Mouse (Mus musculus) right cerebral cortex, postnatal 36 days (tissue): ENCODE data around the gene Slc9a9.
"Not testable (repeated sequence)": the region's sequence is repeated elsewhere in the genome, so short reads cannot be mapped to it uniquely, and the experiment has no call there.

Experiments
- DNase-seq, 2 experiments: peaks; one replicate each; pipeline ENCODE4 v3.0.0; 2022; ENCODE audit warnings: low spot score in 2 of 2, mixed read lengths in 1 of 2

Gene Slc9a9

DNA sequence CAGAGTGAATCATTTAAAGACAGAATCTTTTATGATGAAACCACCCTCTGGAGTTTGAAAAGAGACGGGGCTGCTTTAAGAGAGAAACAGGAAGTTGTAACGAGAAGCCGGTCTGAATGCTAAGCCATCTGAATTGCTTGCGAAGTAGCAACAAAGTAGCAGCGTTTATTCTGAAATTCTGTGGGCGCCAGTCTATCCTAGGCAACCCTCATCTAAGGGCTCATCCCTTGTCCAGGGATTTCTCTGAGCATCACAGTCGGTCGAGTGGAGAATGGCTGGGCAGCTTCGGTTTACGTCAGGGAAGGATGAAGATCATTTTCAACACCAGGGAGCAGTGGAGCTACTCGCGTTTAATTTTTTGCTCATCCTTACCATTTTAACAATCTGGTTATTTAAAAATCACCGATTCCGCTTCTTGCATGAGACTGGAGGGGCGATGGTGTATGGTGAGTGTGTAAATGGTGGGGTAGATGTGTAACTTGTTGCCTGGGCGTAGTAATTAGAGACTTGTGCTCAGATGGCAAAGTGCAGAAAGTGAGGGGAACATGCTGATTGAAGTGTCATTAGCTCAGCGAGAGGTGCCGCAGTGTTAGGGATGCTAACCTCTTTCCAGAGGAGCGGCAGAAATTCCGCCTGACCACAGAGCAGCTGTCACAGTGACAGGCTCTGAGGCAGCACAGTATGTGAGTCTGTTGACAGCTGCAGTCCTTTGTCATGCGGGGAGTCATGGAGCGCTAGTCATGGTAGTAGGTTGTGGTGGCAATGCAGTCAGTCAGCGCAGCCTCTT, at the start of gene Slc9a9:
Gene Slc9a9 (plus strand): TSS at position 119 of the 787 bp plus-strand sequence.
- peak; percentile 22 to 50 for DNase-seq

DNA sequence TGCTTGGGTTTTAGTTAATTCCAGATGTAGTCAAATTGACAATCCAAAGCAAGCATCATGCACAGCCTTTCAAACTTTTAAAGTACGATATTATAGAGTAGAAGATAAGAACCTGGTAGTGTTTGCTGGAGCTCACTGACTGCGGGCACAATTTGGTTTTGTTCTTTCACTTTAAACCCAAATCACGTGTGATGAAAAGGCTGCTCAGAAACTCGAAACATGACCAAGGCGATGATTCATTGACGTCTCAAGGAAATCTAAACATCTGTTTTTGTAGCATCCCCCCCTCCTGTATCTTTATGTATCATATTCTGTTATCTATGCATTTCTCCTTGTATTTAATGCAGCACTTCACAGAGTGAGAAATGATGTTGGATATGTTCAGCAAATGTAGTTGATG, 49.4 kb upstream of the Slc9a9 start:
- no peak for DNase-seq

DNA sequence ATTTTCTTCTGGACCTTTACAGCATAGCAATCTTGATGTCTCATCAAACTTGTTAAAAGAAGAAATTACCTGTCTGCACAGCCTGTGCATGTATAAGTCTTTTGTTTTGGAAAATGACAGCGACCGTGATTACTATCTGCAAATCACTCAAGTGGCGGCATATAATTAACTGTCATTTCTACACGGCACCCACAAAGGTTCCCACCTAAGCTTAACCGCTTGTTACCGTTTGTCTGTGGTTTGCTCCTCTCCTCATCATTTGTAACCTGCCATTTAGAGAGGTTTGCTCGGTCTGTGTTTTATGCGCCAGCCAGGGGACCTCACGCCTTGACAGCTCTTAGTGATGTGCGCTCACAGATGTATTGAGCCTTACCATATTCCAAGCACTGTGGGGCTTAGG, 48.9 kb upstream of the Slc9a9 start:
- no peak for DNase-seq

DNA sequence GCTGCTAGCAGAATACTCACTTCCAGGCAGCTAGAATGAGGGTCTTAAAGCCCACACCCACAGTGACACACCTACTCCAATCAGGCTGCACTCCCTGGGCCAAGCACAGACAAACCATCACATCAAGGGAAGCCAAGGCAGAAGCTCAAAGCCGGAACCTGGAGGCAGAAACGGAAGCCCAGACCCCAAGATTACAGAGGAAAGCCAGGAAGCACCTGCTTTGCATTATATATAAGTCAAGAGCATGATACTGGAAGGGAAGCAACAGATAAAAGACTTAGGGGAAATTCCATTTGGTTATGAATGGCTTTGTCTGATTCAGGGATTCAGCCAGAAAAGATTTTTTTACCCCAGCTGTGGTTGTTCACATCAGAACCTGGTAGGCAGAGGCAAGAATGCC, 47.8 kb upstream of the Slc9a9 start:
- no peak for DNase-seq

DNA sequence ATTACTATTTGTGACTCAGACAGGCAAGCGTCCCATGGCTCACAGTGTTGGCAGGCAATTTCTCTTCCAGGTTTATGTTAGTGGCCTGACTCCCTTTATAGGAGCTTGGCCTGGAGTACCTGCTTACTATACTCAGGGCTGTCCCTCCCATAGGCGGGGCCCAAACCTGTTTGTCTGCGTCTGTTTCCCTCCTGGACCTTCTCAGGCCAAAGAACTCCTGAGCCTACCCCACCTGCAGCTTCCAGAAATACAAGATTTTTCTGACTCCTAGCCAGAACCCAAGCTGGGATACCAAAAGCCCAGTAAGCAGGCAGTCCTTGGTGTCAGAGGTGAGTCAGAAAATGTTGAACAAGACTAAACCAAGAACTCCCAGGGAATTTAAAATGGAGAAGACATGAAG, 43.0 kb upstream of the Slc9a9 start:
- DNase-seq: no peak

DNA sequence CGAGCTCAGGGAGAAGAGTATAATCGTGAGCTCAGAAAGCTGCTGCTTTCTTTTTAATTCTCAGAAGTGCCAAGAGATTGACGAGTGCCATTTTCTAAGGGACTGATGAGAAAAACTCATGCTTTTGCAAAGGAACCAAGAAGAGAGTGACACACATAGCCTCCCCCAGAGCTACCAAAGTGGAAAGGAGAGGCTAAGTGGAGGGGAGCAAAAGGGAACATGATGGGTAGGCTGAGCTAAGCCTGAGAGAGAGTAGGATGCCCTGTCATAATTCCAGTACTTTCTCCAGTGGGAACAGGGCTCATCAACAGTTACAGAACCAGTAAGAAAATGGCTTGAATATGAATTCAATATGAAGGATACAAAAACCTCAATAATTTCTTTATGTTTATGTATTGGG, 40.8 kb upstream of the Slc9a9 start:
- DNase-seq: no peak

DNA sequence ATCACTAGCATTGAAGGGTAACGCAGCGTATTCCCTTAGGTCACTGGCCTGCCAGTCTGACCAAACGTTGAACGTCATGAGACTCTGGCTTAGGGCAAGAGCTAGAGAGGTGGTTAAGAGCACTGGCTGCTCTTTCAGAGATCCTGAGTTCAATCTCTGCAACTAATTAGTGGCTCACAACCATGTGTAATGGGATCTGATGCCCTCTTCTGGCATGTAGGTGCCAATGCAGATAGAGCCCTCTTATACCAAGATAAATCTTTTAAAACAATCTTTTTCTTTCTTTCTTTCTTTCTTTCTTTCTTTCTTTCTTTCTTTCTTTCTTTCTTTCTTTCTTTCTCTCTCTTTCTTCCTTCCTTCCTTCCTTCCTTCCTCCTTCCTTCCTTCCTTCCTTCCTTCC, 35.4 kb upstream of the Slc9a9 start:
- DNase-seq: not testable (repeated sequence)

DNA sequence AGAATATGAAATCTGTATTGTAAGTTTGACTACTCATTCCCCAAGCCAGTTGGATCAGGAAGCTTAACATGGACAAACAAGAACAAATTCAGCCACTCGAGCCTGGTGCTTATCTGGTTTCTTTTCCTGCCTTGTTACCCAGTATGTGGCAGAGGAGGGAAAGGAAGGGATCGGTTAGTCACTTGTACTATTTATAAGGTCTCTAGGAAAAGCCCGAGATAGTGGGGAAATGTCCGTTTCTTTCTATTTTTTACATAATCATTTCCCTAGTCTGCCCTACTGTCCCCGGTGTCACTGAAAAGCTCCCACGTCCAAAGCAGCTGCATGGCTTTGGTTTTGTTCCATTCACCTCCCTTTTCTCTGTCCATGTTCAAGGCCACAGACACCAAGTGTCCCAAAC, 24.1 kb upstream of the Slc9a9 start:
- DNase-seq: no peak

DNA sequence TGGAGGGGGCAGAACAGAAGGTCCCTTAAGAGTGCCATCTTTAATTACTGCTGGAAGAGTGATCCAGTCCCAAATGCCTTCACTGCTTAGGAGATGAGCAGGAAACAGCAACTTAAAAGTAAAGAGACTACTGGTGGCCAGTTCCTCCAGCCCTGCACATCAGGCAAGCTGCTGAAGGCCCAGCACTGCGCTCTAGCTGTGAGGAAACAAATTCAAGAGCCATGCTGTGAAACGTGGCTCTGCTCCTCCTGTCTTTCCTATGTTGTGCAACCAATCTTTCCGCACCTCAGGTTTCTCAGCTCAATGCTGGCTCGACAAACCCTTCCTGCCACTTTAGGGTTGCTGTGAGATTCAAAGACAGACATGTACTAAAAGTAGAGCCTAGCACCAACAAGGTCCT, 22.3 kb upstream of the Slc9a9 start:
- DNase-seq: no peak

DNA sequence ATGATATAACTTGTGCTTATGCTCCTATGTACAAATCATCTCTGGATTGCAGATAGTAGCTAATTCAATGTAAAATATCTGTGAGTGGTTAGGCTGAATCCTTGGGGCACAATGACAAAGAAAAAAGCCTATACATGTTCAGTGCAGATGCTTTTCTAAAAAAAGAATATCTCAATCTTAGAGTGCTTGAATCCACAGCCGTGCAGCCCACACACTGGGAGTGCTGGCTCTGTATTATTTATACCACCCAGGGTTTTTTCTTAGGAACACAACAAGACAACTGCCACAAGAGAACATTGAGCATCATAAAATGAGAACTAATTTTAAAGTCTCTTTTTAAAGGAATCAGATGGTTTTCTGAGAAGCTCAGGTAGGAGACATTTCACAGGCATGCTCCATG, 19.7 kb upstream of the Slc9a9 start:
- peak; percentile 68 to 79 for DNase-seq

DNA sequence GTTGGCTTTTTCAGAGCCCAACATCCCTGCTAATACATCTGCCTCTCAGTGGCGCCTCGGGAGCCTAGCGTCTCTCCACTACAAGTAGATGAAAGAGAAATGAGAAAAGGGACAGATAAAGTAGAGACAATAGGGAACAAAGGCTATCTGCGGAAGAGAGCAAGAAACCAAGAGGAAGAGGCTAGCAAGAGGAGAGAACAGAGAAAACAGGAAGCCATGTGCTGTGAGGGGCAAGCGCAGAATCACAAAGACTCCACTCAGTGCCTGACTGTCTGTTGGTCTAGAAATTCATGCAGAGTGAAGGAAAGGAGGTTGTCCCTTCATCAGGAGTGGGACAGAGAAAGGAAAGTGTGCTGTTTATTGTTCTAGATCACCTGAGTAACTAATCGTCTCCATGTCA, 16.5 kb upstream of the Slc9a9 start:
- no peak for DNase-seq

DNA sequence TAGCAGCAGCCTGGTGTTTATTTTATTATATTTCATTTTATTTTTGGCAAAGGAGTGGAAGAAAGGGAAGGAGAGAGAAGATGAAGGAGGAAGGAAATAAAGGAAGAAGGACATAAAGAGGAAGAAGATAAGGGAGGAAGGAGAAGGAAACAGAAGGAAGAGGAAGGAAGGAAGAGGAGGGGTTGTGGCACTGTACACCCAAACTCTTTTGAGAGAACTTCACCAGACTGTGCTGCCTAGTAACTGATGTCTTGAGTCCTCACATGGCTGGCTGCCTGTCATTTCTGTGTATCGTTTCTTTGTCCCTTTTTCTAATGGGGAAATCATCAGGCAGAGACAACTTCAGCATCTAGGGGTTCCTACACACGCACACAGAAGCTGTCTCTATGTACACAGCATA, 15.9 kb upstream of the Slc9a9 start:
- no peak for DNase-seq

DNA sequence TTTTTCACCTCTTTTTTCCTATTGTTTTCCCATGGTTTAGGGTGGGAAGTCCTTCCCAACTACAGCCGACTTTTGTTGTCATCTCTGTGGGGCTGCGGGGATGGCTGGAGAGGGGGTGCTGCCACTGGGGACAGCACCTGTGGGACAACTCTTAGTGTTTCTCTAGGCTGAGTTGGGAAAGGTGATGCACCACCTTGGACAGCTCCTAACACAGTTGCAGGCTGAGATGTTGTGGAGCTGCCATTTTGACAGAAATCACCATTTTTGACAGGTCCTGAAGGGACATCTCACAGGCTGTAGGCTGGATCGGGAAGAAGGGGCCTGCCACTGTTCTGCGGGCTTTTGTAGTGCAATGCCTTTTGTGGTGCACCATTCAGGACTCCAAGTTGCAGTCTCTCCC, 13.4 kb upstream of the Slc9a9 start:
- DNase-seq: no peak

DNA sequence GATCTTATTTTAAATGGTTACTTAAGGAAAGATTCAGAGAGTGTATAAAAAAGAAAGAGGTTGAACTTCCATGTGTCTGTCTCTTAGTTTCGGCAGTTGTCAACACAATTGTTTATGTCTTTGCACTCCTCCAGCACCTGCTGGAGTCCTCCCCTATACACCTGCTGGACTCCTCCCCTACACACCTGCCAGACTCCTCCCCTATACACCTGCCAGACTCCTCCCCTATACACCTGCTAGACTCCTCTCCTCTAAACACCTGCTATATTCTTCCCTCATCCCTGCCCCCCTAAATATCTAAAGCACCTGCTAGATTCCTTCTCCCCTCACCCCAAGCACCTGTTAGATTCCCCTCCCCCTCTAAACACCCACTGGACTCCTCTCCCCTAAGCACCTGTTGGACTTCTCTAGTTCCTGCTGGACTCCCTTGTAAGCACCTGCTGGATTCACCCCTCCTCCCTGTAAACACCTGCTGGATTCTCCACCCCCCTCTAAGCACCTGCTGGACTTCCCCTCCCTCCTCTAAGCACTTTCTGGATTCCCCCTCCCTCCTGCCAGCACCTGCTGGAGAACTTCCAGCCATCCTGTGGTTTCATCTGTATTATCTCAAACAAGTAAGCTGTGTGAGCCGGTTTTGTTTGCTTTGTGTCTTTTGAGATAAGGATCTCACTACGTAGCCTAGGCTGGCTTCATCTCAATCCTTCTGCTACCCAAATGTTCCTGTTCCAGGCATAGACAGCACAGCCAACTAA, 10.1 kb upstream of the Slc9a9 start:
- no peak for DNase-seq

DNA sequence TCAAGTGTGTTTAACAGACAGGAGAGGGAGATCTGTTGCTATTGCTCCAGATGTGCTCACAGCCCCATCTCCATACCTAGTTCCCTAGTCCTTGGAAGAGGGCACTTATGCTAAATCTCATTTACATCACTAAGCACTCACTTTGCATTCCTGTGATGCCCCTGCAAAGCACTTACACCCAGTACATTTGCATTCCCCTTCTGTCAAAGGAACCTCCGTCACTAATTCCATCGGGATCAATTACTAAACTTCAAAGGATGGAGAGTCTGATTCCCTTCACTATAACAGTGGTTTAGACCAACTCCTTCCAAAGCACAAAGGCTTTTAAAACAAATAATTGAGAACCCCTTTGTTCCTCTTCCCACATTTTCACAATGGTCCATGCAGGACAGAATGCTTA, 7.9 kb upstream of the Slc9a9 start:
- no peak for DNase-seq

DNA sequence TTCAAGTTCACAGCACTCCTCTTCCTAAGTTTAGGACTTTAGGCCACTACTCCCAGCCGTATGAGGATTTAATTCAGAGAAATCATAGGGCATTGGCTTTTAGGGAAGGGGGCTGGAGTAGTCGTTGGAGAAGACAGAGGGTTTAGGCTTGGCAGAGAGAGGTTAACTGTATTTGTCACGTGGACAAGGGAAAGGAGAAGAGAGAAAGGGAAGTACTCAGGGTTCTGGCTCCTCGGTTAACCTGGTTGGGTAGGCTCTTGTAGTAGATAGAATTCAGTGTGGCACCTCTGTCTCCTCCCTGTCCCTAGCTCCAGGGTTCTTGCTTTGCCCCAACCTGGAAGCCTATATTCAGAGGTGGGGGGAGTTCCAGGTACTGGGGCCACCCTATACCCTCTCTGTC, 4.5 kb upstream of the Slc9a9 start:
- no peak for DNase-seq

DNA sequence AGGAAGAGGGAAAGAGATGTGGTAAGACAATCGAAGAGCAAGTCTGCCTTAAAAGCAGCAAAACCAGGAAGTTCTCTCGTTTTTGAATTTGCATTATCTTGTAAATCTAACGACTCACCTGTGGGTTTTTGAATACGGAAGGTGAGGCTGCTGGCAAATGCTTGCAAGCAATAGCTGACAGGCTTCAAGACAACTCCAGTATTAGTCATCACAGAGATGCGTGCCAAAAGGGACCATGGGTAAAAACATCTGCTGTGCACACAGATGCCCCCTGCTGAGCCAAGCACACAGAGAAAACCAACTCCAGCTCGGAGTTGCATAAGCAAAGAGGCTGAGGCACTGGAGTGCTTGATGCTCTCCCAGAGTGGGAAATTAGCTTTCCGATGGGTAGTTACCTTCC, 1.1 kb upstream of the Slc9a9 start:
- DNase-seq: peak; percentile 56 to 80

DNA sequence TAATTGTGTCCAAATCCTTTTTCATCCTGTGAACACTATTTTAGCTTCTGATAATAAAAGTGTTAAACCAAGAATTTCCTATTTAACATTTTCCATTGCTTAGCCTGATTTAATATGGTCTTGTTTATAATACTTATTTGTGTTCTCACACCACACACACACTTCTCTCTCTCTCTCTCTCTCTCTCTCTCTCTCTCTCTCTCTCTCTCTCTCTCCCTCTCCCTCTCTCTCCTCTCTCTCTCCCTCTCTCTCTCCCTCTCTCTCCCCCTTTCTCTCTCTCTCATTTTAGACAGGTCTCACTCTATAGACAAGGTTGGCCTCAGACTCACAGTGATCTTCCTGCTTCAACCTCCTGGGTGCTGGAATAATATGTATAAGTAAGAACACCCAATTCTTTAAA, 995 bp downstream of the Slc9a9 start:
- no peak for DNase-seq

DNA sequence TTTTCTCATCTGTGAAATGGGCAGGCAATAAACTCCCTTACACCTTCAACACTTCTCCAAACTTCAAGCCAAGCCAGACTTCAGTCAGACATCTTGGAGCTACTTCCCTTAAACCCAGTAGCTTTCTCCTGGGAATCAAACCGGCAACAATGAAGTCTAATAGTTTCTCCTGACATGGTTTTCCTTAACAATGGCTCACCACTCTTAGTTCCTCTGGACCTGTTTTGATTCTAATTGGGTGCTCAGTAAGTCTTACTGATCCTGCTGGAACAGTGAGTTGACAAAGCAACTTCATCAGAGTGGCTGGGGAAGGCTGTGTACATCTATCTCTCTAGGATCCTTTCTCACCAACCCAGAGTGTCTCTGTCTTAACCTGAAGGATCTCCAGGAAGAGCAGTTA, 5.0 kb downstream of the Slc9a9 start:
- no peak for DNase-seq

DNA sequence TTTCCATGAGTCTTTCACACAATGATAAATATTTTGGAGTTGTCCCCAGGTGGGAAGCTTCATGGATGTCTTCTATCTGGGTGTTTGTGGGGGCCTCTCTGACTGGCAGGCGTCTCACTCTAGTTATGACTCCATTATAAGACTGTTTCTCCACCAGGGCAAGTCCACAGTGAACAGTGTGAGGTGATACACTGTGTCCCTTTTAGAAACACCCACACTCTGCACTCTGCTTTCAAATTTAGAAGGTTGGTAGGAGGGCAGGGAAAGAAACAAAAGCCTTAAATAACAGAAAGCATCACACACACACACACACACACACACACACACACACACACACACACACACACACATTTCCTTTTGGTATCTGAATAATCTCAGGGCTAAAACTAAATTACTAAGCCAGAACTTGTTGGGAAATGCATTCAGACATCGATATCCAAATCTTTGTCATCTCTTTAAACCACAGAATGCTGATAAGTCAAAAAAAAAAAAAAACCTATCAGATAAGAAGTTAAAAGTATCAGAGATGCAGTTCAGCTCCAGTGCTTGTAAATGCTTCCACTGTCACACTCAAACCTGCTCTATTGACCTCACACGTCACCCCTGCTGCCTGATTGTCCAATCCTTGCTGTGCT, 8.4 kb downstream of the Slc9a9 start:
- no peak for DNase-seq

DNA sequence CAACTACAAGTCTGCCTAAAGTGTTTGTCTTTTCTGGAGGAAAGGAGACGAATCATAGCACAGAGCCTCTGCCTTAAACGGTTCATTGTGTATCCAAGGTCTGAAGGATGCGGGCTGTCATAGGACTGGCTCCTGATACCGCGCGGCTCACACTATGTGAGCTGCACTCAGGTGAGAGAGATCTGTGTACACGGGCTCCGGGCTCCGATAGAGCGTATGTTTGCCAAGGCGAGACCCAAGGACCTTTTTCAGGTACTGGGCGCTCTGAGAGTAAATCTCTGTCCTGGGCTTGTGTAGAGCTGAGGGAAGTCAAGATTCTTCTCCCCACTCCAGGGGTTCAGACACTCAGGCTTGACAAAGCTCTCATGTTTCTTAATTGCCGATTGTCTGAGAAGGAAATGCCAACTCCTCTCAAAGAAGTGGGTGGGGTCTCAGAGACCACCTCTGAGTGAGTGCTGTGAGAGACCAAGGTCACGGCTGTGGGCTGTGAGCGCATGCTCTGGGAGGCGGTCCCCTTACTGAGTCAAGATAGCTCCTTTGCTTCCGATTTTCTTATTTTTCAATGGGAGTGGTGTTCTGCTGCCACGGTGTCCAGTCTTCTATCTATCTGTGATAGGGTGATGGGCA, 10.9 kb downstream of the Slc9a9 start:
- no peak for DNase-seq

DNA sequence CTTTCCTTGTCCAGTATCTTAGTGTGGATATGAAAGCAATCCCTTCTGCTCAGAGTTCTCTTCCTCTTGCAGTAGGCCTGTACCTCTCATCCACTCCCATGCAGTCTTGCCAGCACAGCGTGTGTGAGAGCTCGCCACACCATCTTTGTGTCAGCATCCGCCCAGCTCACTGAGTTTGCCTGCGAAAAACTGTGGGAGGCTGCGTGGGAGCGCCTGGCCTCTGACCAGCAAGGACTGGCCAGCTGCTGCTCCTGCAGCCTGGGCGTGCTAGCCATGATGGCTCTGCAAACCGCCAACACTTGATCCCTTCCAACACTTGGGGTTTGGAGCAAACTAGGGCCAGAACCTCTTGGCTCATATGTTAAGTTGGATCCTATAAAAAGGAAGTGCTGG, 11.4 kb downstream of the Slc9a9 start:
- DNase-seq: peak; percentile 53 to 67
